Mouse (Mus musculus): ENCODE results near the gene Gsg1l. TPM values are rescaled to one million over a fixed set of nuclear protein-coding genes. Genes with fewer than 3 reads are reported as not detected.

Gsg1l gene
- polyA plus RNA-seq, 1 experiment, result not detected

DNA sequence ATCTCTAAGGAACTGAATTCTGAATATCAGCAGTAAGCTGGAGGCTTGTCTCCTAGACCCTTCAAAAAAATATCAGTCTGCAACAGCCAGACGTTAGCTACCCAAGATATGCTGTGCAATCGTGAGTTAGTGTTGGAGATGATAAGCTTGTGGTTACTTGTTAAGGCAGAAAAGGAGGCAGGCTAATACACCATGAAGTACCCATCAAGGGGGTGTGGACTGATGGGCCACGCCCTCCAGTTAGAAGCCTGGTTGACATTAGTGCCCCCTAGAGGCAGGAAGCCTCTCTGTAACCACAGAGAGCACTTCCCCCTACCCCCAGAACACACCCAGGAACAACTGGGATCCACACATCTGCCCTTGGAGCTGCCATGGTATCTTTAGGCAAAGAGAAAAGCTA, 39.9 kb downstream of the Gsg1l start:
- no peaks in the 10 kb centered on the region for H3K27me3 ChIP-seq (ENCODE audit: control insufficient read depth, insufficient read depth, low read length, poor library complexity, severe bottlenecking)
- no peaks in the 10 kb centered on the region for H3K4me1 ChIP-seq (ENCODE audit: control insufficient read depth, insufficient read depth, low read length)
- H3K4me3 ChIP-seq (ENCODE audit: low read depth, low read length), result no peak overlapping the region
- peak; percentile 56 for TF ChIP-seq CTCF (IDR thresholded peaks at IDR 0.05; ENCODE audit: low read depth, low read length)
- TF ChIP-seq POLR2A (IDR thresholded peaks at IDR 0.05; ENCODE audit: insufficient read depth, low read length), result no peak
- no peak for TF ChIP-seq EP300 (IDR thresholded peaks at IDR 0.05; ENCODE audit: insufficient read depth, low read depth, low read length)
- no peak overlapping the region for H3K9ac ChIP-seq (ENCODE audit: low read depth, poor library complexity, severe bottlenecking)
- H3K27ac ChIP-seq (ENCODE audit: insufficient read depth, low read length), result no peak overlapping the region
- H3K9me3 ChIP-seq (replicated peaks; ENCODE audit: control insufficient read depth, insufficient read depth, low read length, poor library complexity, severe bottlenecking), result no peaks in the 10 kb centered on the region
- no peaks in the 10 kb centered on the region for H3K36me3 ChIP-seq (ENCODE audit: control insufficient read depth, insufficient read depth, low read length, poor library complexity, severe bottlenecking)

DNA sequence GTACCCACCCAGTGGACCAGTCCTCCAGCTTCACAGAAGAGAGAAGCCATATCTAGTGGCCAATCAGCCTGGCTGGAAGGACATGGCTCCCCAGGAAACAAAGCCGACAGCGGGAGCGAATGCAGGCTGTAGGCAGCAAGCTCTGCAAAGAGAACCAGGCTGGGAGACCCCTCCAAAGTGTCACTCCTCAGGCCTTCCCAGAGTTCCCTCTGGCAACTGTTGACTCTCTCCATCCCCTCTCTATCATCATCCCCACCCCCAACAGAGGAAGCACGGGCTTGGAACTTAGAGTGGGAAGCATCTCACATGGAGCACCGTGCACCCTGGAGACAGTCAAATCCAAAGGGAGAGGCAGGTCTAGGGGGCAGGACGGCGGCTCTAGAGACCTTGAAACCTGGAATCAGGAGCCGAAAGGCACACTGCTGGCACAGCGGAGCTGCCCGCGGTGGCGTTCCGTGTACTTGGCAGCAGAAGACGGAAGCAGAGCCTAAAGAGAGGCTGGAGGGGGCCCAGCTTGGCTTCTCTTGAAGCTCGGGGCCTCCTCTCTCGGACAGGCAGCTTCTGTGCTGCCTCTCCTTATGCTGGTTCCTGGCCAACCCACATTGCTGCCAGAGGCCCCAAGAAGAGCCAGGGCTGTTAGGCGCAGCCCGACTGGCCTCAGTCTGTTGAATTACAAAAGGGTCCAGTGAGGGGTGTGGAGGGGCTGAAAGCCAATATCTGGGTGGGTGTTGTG, 41.3 kb downstream of the Gsg1l start:
- Histone ChIP-seq H3K9me3 (replicated peaks; ENCODE audit: control insufficient read depth, insufficient read depth, low read length, poor library complexity, severe bottlenecking) (no peaks in the 10 kb centered on the region), H3K9ac (ENCODE audit: low read depth, poor library complexity, severe bottlenecking) (no peak overlapping the region), H3K27ac (ENCODE audit: insufficient read depth, low read length) (no peak overlapping the region), H3K36me3 (ENCODE audit: control insufficient read depth, insufficient read depth, low read length, poor library complexity, severe bottlenecking) (no peaks in the 10 kb centered on the region), H3K4me3 (ENCODE audit: low read depth, low read length) (no peak overlapping the region), H3K4me1 (ENCODE audit: control insufficient read depth, insufficient read depth, low read length) (no peaks in the 10 kb centered on the region), H3K27me3 (ENCODE audit: control insufficient read depth, insufficient read depth, low read length, poor library complexity, severe bottlenecking) (no peaks in the 10 kb centered on the region)
- no peak for TF ChIP-seq EP300 (IDR thresholded peaks at IDR 0.05; ENCODE audit: insufficient read depth, low read depth, low read length)
- no peak for TF ChIP-seq CTCF (IDR thresholded peaks at IDR 0.05; ENCODE audit: low read depth, low read length)
- TF ChIP-seq POLR2A (IDR thresholded peaks at IDR 0.05; ENCODE audit: insufficient read depth, low read length), result no peak

DNA sequence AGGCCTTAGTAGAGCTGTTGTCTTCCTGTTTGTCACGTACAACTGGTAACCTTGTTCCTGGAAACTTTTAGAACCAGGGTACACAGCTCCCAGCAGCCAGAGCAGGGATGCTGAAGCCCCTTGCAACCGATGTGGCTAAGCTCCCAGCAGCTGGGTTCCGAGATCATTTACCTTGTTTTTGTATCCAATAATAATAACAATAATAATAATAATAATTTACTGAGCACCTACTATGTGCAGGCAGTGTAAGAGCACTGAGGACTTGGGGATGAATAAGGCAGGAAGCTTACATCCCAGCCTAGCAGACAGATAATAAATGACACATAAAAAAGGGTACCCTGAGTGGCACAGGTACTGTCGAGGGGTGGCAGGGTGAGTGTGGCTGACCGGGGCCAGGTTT, 42.4 kb downstream of the Gsg1l start:
- TF ChIP-seq CTCF (IDR thresholded peaks at IDR 0.05; ENCODE audit: low read depth, low read length) (no peak), POLR2A (IDR thresholded peaks at IDR 0.05; ENCODE audit: insufficient read depth, low read length) (no peak), EP300 (IDR thresholded peaks at IDR 0.05; ENCODE audit: insufficient read depth, low read depth, low read length) (no peak)
- Histone ChIP-seq H3K9me3 (replicated peaks; ENCODE audit: control insufficient read depth, insufficient read depth, low read length, poor library complexity, severe bottlenecking) (no peaks in the 10 kb centered on the region), H3K9ac (ENCODE audit: low read depth, poor library complexity, severe bottlenecking) (no peak overlapping the region), H3K27me3 (ENCODE audit: control insufficient read depth, insufficient read depth, low read length, poor library complexity, severe bottlenecking) (no peaks in the 10 kb centered on the region), H3K36me3 (ENCODE audit: control insufficient read depth, insufficient read depth, low read length, poor library complexity, severe bottlenecking) (no peaks in the 10 kb centered on the region), H3K27ac (ENCODE audit: insufficient read depth, low read length) (no peak overlapping the region), H3K4me3 (ENCODE audit: low read depth, low read length) (no peak overlapping the region), H3K4me1 (ENCODE audit: control insufficient read depth, insufficient read depth, low read length) (no peaks in the 10 kb centered on the region)

DNA sequence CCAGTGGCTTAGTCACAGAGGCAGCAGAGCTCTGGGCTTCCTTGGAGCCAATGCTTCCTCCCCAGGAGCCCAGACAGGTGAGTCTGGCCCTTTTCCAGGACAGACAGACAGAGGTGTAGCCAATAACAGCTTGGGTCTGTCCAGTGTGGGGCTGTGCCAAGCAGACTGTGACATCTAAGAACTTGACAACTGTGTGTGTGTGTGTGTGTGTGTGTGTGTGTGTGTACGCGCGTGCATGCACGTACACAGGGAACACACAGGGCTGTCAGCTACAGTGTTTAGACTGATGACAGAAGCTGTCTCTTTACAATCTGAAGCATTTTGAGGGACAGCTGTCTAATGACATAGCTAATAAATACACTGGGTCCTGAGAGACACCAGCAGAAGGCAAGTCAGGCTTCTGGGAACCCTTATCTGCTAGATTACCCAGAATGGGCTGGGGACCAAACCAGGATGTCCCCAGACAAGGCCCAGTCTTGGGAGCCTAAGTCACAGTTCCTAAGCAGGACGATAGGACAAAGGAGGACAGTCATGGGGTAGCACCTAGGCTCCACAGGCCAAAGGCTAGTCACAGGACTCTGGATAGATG, 42.9 kb downstream of the Gsg1l start:
- no peaks in the 10 kb centered on the region for H3K27me3 ChIP-seq (ENCODE audit: control insufficient read depth, insufficient read depth, low read length, poor library complexity, severe bottlenecking)
- no peaks in the 10 kb centered on the region for H3K4me1 ChIP-seq (ENCODE audit: control insufficient read depth, insufficient read depth, low read length)
- H3K9ac ChIP-seq (ENCODE audit: low read depth, poor library complexity, severe bottlenecking), result no peak overlapping the region
- H3K27ac ChIP-seq (ENCODE audit: insufficient read depth, low read length), result no peak overlapping the region
- TF ChIP-seq EP300 (IDR thresholded peaks at IDR 0.05; ENCODE audit: insufficient read depth, low read depth, low read length) (no peak), POLR2A (IDR thresholded peaks at IDR 0.05; ENCODE audit: insufficient read depth, low read length) (no peak), CTCF (IDR thresholded peaks at IDR 0.05; ENCODE audit: low read depth, low read length) (no peak)
- H3K36me3 ChIP-seq (ENCODE audit: control insufficient read depth, insufficient read depth, low read length, poor library complexity, severe bottlenecking), result no peaks in the 10 kb centered on the region
- H3K4me3 ChIP-seq (ENCODE audit: low read depth, low read length), result no peak overlapping the region
- no peaks in the 10 kb centered on the region for H3K9me3 ChIP-seq (replicated peaks; ENCODE audit: control insufficient read depth, insufficient read depth, low read length, poor library complexity, severe bottlenecking)

DNA sequence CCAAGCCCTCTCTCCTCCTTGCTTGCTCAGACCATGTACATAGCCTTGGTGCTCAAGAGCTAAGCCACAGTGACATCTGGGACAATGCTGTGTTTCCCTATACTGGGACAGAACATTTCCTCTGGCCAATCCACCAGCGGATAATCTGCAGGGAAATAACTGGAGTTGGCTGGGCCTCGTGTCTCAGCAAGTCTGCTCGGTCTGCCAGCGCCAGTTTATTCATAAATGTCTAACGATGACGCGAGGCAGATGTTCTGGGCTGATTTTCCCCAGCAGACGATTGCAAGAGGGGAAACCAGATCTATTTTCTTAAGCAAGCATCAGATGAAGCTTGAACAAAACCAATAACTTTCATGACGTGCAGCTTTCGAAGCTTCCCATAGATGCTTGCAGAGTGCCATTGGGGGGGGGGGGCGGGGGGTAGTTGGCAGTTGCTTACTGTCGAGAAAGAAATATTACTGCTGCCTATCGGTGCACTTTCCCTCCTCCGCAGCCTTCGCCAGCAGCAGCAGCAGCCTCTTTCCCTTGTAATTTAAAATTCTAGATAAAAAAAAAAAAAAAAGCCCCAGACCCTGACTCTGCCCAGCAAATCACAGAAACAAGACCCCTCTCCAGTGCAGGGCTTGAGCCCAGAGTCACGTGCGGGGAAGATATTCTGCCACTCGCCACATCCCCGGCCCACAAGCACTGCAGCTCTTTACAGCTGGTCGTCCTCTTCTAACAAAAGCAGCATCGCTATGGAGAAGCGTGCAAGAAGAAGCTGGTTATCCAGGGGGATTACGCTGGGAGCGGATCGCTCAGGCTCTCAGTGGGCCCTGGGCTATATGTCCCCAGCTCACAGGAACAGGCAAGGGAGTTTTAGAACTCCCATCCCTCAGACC, 43.6 kb downstream of the Gsg1l start:
- no peaks in the 10 kb centered on the region for H3K36me3 ChIP-seq (ENCODE audit: control insufficient read depth, insufficient read depth, low read length, poor library complexity, severe bottlenecking)
- no peak for TF ChIP-seq POLR2A (IDR thresholded peaks at IDR 0.05; ENCODE audit: insufficient read depth, low read length)
- no peak for TF ChIP-seq CTCF (IDR thresholded peaks at IDR 0.05; ENCODE audit: low read depth, low read length)
- no peak for TF ChIP-seq EP300 (IDR thresholded peaks at IDR 0.05; ENCODE audit: insufficient read depth, low read depth, low read length)
- H3K27me3 ChIP-seq (ENCODE audit: control insufficient read depth, insufficient read depth, low read length, poor library complexity, severe bottlenecking), result no peaks in the 10 kb centered on the region
- H3K9ac ChIP-seq (ENCODE audit: low read depth, poor library complexity, severe bottlenecking), result no peak overlapping the region
- no peak overlapping the region for H3K27ac ChIP-seq (ENCODE audit: insufficient read depth, low read length)
- H3K4me1 ChIP-seq (ENCODE audit: control insufficient read depth, insufficient read depth, low read length), result no peaks in the 10 kb centered on the region
- no peaks in the 10 kb centered on the region for H3K9me3 ChIP-seq (replicated peaks; ENCODE audit: control insufficient read depth, insufficient read depth, low read length, poor library complexity, severe bottlenecking)
- no peak overlapping the region for H3K4me3 ChIP-seq (ENCODE audit: low read depth, low read length)

All from ES-Bruce4 (cell line).